Mouse (Mus musculus) thymus, adult 2 months (tissue): ENCODE measurements at regions not wholly inside any gene's neighbourhood (a gene's known extent, or its start where the extent isn't known, plus 50 kb on each side); places are given as distances from the start of the nearest gene placed in this dataset.

ENCODE experiments used
- CTCF ChIP-seq: fragments of 200-500 bp; IDR thresholded peaks from 2 replicates; pipeline ENCODE4 v1.5.1; 2012; ENCODE audit warnings: mild to moderate bottlenecking, control low read depth, low read length, moderate library complexity, borderline replicate concordance; ENCODE audit not compliant: control insufficient read depth, poor library complexity, insufficient read depth; ENCODE audit errors: extremely low read depth
- POLR2A ChIP-seq: fragments of 200-500 bp; IDR thresholded peaks from 2 replicates; pipeline ENCODE4 v1.6.1; 2012; ENCODE audit warnings: mild to moderate bottlenecking, low read length, control low read depth, moderate library complexity; ENCODE audit not compliant: control insufficient read depth, poor library complexity, insufficient read depth; ENCODE audit errors: extremely low read depth

- TF ChIP-seq CTCF = no peak
- no peak for TF ChIP-seq POLR2A
Measured at GRCm38 (mm10) chr3:148381057-148381456, 609.3 kb downstream of the Adgrl2 start.
